Mouse (Mus musculus) c-Kit-positive CD71-positive TER-119-positive erythroid progenitor cells, embryonic 14.5 days (primary cell): ENCODE results near the gene Fntb.

Experiments used
- DNase-seq: peaks from one replicate; pipeline ENCODE4 v3.0.0-alpha.2; 2013; ENCODE audit warnings: low spot score

Gene Fntb

DNA sequence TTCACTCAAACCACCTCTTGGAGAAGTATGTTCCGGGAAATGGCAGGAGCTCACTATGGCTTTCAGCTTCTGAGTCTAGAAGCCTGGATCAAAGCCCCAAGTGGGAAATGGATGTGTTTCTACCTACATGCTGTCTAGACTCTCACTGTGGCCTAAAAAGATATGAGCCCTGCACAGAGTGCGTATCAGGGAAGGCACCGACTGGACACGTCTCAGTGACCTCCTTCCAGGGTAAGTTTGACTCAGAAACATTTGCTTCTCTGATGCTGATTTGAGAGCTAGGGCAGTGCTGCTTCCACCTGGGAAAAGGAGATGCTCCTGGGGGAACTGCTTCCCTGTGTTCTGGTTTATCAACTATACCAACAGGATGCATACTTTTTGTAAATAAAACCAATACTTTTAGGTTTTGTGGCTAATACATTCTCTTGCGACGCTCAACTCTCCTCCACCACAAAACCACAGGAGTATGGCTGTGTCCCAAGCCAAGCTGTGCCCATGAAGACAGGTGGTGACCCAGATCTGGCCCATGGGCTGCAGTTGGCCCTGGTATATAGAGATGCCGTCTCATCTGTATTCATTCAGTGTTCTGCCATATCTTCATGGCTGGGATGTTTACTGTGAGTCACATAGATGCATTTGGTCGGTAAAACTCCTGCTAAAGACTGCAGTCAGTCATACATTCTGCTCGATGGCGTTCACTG is 159.7 kb downstream of the Fntb start:
- DNase-seq, result no peak

DNA sequence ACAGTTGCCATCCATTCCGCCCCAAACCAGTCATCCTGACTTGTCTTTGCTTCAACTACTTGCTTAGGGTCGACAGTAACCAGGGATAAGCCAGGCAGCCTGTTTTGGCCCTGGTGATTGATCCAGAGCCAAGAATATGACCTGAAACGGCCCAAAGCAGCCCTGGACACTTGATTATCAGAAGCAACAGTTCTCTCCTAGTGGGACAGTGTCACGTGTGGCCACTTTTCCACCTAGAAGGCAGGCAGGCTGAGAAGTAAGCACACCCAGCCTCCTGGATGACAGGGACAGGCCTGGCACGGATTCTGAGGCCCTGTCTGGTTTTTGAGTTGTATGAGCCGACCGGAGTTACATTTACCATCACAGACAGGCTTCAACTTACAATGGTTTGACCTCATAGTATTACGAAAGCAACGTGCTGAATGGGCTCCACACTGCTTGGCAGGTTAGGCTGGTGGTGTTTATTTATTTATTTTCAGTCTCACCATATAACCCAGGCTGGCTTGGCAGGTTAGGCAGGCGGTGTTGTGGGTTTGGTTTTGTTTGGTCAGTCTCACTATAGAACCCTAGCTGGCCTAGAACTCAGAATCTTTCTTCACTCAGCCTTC is 161.1 kb downstream of the Fntb start:
- DNase-seq, result no peak

DNA sequence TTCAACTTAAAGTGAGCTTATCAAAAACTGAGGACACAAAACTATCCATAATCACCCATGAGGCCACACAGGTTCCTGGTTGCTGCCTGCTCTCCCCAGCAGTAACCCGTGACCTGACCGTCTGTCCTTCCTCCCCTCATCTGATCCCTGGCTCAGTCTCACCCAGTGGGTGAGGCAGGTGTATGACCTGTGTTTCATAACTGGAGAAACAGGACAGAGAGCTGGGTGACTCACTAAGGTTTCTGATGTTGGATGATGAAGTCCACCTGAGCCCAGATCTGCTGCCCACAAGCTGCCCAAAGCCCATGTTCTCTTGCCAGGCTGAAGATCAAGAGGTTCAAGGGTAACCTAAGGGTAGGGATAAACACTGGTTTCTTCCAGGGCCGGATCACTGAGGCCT is 161.6 kb downstream of the Fntb start:
- DNase-seq, result no peak

DNA sequence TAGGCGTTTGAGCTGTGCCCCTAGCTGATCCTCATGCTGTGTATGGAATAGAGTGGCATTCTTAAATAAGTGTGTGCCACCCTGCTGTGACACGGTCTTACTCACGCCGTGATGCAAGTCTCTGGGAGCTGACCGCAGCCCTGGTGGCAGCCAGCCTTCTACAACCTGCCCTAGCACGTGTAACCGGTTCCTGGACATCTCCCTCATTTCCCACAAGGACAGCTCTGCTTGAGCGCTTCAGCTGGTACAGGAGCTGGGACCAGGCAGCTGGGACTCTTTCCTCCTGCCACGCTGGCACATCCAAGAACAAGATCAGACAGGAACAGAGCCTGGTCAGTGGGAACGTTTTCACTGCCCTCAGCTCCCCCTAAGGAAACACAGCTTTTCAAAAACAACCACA is 162.2 kb downstream of the Fntb start:
- DNase-seq, result no peak

DNA sequence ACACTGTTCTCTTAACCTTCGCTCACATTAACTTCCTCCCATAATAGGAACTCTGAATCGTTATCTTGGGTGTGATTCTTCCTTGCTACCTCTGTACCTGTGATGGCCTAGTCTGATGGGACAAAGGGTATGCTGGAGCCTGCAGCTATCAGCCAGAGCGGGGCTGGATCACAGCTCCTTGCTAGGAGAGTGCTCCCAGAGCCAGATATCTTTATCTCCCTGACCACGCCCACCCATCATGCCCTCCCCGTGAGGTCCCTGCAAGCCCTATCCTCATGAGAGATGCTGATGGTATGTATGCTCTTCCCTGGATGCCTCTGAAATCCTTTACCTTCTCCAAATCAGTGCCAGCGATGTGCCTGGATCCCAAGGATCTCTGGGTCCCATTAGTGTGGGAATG is 164.8 kb downstream of the Fntb start:
- peak; percentile 72 for DNase-seq

DNA sequence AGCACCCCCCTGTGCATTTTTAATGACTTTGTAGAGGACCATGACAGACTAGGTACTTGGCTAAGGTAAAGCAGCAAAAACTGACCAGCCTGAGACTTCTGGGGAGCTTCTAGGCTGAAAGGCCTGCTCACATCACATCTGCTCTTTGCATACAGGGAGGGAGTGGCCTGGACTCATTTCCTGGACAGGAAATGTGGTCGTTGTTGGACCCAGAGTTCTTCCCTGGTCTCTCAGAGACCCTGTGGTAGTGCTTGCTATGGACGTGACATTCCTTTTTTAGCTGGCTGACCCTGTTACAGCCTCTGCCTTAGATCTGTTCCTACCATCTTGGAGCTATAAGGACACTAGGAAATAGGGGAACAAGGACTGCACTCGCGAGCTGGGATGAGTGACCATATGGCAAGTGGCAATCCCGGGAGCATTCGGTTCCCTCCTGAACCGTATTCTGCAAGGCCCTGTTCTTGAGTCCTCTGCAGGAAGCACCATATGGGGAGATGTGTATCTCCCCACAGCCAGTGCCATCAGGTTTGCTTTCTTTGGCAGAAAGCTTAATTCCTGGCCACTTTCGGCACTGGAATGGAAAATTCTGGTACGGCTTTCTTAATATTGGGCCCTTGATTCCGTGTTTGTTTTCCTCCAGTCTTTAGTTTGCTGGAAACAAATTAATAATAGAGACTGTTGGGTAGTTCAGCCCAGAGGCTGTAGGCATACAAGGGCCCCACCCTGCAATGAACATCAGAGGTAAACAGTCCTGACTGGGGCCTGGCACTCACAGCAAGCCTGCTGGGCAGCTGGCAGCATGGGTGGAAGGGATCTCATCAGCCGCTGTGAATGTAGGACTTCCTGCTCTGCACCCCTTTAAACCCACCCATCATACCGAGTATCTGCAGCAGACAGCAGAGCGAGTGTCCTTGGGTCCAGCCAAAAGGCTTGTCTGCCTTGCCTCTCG is 166.6 kb downstream of the Fntb start:
- no peak for DNase-seq

DNA sequence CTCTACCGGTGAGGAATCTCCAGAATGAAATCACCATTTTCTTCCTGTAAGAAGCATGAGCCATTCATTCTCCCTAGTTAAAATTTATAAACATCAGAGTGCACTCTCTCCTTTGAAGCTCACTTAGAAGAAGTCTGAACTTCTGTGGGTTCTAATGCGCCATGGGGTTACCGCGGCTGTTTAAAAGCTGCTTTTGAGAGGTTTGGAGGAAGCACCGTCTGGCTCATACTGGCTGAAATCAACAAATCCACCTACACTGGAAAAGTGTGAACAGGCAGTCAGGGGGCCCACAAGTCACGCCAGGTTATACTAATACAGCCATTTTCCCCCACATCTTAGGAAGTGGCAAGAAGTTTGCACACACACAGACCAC is 167.3 kb downstream of the Fntb start:
- no peak for DNase-seq

DNA sequence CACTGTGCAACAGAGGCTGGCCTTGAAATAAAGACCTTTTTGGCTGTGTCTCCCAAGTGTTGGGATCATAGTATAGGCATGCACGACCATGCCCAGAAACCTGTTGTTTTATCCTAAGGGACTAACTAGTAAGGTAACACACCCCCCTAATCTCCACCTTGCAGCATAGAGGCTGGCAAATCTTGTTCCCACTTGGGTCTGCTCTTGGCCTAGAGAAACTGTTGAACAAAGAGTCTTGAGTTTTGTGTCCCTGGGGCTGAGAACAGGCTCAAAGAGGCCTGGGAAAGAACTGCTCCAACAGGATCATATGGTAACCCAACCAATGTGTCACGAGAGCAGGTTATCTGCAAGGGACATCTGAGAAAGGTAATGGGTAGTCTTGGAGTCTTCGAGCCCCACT is 169.0 kb downstream of the Fntb start:
- no peak for DNase-seq

DNA sequence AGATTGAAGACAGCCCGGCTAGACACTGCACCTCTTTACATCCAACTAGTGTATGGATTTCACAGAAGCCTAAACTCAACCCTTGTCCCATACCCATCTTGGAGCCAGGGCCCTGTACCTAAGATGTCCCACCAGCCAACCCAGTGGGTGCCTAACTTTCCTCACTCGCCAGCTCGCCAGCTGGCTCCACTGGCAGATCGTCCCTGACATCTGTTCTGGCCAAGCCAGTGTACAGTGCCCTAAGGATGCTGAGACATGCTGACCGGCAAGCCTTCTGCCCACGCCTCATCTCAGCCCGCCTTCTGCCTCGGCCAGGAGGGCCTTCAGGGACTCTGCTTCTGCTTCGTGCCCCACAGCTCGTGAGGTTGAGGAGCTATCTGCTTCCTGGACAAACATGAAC is 170.8 kb downstream of the Fntb start:
- no peak for DNase-seq

DNA sequence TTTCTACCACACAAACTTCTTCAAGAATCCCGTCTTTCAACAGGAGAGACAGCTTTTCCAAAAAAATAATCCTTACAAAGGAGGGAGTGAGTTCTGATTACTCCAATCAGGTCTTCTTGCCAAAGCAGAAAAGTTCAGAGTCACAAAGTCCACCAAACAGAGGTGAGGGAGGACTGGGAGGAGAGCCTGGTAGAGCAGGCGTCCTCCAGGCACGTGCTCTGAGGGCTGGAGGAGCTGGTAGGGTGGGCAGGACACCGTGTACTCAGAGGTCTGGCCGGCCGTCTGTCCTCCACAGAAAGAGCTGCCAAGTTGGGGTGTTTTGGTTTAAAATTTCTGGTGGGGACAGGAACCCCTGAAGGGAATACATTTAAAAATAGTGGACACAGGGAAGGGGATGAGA is 172.6 kb downstream of the Fntb start:
- no peak for DNase-seq

DNA sequence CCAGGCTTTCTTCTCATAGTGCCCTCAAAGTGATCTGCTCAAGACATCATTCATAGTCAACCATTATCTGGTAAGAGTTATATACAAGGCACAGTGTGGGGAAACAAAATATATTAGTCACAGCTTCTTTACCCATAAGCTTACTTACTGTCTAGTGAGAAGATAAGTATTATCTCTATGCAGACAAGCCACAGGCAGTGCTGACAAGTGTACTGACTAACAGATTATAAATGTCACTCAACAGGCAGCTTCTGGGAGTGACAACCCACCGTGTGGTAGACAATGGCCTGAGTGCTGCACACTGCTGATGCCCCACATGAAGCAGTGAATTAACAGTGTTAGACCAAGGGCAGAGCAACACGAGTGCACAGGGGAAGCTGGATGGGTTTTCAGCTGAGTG is 176.1 kb downstream of the Fntb start:
- peak; percentile 54 for DNase-seq

DNA sequence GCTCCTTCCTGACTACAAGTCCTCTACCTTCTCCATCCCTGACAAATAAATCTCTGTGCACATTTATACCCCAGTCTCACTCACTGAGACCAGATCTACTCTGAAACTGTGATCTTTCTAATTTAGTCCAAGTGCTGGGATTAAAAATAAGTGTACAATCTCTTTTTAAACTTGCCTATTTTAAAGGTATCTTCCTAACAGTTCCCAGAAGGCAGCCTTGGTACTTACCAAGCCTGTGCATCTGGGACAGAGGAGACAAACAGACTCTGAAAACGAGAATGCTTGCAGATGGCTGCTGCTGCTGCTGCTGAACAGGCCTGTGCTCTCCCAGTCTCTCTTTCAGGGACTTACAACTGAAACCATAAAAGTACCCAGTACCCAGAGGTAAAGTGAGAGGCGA is 177.1 kb downstream of the Fntb start:
- no peak for DNase-seq

DNA sequence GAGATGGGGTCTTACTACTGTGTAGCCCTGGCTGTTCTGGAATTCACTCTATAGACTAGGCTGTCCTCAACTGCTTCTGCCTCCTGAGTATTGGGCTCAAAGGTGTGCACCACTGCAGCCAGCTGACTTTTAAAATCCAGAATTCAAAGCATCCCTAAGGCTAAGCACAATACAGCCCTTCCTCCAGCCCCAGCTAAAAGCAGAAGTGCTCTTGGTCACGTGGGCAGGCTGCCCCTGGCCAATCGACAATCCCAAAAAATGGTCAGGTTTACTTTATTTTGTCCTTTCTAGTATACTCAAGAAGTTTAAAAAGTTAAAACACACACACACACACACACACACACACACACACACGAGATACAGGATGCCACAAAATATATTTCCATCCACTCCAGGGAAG is 177.7 kb downstream of the Fntb start:
- no peak for DNase-seq

DNA sequence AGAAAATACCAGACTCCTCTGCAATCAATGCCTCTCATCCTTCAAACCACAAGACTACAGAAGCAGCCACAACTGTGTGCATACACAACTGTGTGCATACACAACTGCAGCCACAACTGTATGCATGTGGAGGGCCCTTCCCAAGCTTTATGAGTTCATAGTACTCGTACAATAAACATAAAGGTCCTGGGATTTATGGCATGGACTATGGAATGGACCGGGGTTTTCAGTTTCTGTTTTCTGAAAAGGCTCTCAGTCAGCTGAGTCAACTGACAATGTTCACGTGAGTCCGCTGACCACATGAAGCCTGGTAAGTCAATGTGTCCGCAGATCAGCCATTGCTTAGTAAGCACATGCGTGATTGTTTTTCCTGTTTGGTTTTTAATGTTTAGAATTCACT is 178.1 kb downstream of the Fntb start:
- DNase-seq, result no peak

DNA sequence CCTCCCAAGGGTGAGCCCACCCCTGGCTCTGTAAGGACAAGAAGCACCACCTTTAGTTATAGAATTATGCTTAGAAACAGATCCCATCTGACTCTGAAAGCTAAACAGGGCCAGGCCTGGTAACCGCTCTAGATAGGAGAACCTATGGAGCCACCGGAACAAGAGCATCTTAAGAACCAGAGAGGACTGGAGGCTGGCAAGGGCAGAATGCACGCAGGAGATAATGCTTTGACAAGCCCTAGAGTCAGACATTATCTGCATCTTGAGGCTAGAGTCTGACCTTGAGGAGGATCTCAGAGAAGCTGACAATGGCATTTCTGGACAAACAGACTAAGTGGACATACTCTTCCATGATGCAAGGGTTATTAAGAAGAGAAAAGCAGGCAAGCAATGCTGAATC is 182.1 kb downstream of the Fntb start:
- DNase-seq, result no peak

DNA sequence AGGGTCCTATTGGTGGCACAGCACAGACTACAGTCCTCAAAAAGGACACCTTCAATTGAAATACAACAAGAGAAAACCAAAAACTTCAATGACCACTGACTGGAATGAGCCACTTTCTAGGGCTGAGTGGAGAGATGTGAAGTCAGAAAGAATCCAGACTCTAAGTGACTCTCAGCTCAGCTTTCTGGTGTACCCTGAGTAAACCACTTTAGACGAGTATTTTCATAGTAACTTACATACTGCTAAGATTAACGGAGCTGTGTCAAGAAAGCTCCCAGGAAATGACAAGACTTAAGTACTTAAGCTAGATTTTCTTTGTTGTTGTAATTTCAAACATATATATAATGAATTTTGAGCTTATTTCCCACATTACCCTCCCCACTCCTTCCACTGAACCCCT is 182.8 kb downstream of the Fntb start:
- DNase-seq, result no peak

DNA sequence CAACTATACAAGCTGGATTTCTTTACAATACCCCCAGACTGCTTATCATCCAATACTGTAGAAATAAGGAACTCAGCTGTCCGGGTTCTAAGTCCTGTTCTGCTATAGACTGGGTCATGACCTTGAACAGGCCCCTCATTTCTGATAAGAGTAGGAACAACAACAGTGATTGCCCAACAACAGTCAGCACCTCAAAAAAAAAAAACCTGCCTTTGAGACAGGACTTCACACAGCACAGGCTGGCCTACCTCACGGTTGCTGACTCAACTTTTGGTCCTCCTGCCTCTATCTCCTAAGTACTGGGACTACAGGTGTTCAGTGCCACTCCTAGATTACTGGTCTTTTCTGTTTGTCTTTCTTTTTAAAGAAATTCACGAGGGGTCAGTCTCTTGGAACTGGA is 183.4 kb downstream of the Fntb start:
- DNase-seq, result no peak

DNA sequence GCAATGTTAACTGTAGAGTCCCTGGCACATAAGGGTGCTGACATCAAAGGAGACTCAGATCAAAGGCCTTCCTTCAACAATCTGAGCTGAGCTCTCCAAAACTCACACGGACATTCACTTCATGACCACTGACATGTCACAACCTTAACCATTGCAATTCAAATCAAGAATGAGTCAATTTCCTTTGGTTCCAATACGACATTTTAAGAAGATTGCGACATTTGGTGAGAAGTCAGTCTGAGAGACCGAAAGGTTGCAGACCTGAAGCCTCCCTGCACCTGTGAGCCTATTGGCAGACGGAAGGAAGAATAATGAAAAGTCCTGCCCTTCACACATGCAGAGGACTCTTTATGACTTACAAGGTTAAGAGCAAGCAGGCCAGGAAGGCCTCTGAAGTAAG is 184.9 kb downstream of the Fntb start:
- DNase-seq, result no peak

DNA sequence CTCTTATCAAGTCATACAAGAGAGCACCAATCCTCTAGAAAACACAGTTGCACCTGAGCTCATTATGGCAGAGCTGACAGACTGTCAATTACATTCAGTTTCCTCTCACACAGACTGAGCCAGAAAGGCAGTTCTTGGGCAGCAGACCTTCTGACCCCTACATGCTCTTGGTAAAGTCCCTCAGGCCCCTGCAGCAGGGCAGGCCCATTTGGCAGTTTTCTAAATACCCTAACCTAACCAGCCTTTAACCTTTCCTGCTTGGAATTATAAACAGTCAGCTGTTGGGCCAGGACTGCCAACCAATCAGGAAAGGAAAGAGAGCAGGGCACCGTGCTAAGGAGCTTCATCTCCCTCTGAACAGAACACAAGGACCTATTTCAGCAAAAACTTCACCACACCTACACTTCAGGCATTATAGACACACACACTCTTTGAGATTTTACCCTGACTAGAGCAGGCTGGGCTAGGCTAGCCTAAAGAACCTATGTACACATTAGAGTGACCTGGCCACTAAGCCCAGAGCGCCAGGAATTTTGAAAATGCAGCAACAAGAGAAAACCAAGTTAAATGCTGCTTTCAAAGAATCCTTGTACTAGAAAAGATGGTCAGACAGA is 188.5 kb downstream of the Fntb start:
- DNase-seq, result no peak

DNA sequence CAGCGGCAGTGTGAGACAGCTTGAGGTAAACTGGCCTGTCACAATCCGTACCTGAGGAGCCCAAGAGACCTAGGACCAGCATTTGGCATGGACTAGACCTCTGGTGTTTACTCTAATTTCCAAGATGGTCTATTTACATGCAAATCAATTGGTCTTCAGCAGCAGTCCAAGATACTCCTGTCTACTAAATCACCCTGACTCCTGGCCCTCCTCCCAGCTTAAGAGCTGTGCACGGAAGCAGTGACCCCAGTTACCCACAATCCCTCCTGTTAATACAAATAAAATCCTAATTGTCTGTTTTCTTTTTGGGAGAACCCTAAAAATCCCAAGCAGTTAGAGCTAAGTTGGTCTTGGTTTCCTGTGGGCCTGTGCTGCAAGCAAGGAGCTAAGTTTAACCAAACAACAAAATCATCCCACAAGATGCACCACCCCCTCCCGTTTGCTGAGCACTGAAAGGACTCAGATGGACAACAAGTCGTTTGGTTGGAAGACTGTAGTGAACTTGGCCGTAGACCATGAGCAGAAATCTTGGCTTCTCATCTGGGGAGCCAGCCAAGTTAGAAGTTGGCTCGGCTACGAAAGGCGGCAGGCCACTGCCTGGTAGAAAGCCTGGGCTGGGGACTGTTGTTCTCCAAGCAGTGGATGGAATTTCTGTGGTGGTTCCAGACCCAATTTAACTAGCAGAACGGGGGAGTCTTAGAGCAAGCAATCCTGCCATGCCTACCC is 189.5 kb downstream of the Fntb start:
- no peak for DNase-seq

DNA sequence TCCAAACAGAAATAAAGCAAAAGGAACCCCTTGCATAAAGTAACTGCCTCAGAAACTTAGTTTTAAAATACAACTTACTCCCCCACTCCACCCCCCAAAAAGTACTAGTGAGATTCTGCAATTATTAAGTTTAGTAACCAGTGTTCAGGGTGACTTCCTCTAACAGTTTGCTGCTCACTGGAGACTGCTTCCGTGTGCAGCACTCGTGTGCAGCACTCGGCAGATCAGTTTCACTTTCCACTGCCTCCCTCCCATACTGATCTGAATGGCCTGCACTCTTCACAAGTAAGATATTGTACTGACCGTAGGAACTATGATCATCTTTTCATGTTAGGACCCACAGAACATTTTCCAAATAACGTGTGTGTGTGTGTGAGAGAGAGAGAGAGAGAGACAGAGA is 192.3 kb downstream of the Fntb start:
- DNase-seq, result no peak
